Mouse (Mus musculus): ENCODE measurements around the gene Aox4. TPM values are rescaled to one million over a fixed set of nuclear protein-coding genes. Genes with fewer than 3 reads are reported as not detected.

The Aox4 gene
- polyA plus RNA-seq, 1 experiment: not detected

GRCm38 (mm10) chr1:58212805-58213204 lies 2.6 kb downstream of the Aox4 start:
- TF ChIP-seq POLR2A (IDR thresholded peaks at IDR 0.05; ENCODE audit: borderline replicate concordance, control insufficient read depth, low read depth, low read length): no peak
- no peak for TF ChIP-seq CTCF (IDR thresholded peaks at IDR 0.05; ENCODE audit: control insufficient read depth, insufficient read depth, low read length)
- WGBS: 54% methylated on average over 7 of the region's 7 CpGs
- no peak overlapping the region for H3K27ac ChIP-seq (ENCODE audit: control insufficient read depth, insufficient read depth, low read depth, low read length, poor library complexity)
- H3K4me3 ChIP-seq (replicated peaks; ENCODE audit: control insufficient read depth, low read depth, low read length): no peak overlapping the region
- H3K4me1 ChIP-seq (ENCODE audit: control insufficient read depth, insufficient read depth, low read length): no peaks in the 10 kb centered on the region; the same call in 1 of the 2 replicates

- Histone ChIP-seq H3K4me1 (ENCODE audit: control insufficient read depth, insufficient read depth, low read length) (no peaks in the 10 kb centered on the region; the same call in 1 of the 2 replicates), H3K4me3 (replicated peaks; ENCODE audit: control insufficient read depth, low read depth, low read length) (no peak overlapping the region), H3K27ac (ENCODE audit: control insufficient read depth, insufficient read depth, low read depth, low read length, poor library complexity) (no peak overlapping the region)
- 84% methylated on average over 5 of the region's 5 CpGs for WGBS
- TF ChIP-seq CTCF (IDR thresholded peaks at IDR 0.05; ENCODE audit: control insufficient read depth, insufficient read depth, low read length): no peak
- no peak for TF ChIP-seq POLR2A (IDR thresholded peaks at IDR 0.05; ENCODE audit: borderline replicate concordance, control insufficient read depth, low read depth, low read length)
These were observed 3.6 kb downstream of the Aox4 start for GRCm38 (mm10) chr1:58213838-58214237.

- WGBS: 68% methylated on average over 4 of the region's 4 CpGs
- TF ChIP-seq CTCF (IDR thresholded peaks at IDR 0.05; ENCODE audit: control insufficient read depth, insufficient read depth, low read length) (no peak), POLR2A (IDR thresholded peaks at IDR 0.05; ENCODE audit: borderline replicate concordance, control insufficient read depth, low read depth, low read length) (no peak)
- H3K4me1 ChIP-seq (ENCODE audit: control insufficient read depth, insufficient read depth, low read length): no peaks in the 10 kb centered on the region; the same call in 1 of the 2 replicates
- no peak overlapping the region for H3K27ac ChIP-seq (ENCODE audit: control insufficient read depth, insufficient read depth, low read depth, low read length, poor library complexity)
- no peak overlapping the region for H3K4me3 ChIP-seq (replicated peaks; ENCODE audit: control insufficient read depth, low read depth, low read length)
These were observed 5.2 kb downstream of the Aox4 start for GRCm38 (mm10) chr1:58215353-58215752.

- no peak for TF ChIP-seq POLR2A (IDR thresholded peaks at IDR 0.05; ENCODE audit: borderline replicate concordance, control insufficient read depth, low read depth, low read length)
- Histone ChIP-seq H3K4me3 (replicated peaks; ENCODE audit: control insufficient read depth, low read depth, low read length) (no peak overlapping the region), H3K27ac (ENCODE audit: control insufficient read depth, insufficient read depth, low read depth, low read length, poor library complexity) (no peak overlapping the region), H3K4me1 (ENCODE audit: control insufficient read depth, insufficient read depth, low read length) (no peaks in the 10 kb centered on the region; the same call in 1 of the 2 replicates)
- WGBS: 91% methylated on average over 7 of the region's 7 CpGs
These were observed 5.8 kb downstream of the Aox4 start for GRCm38 (mm10) chr1:58215956-58216532.

- H3K27ac ChIP-seq (ENCODE audit: control insufficient read depth, insufficient read depth, low read depth, low read length, poor library complexity): no peak overlapping the region
- no peak for TF ChIP-seq POLR2A (IDR thresholded peaks at IDR 0.05; ENCODE audit: borderline replicate concordance, control insufficient read depth, low read depth, low read length)
- TF ChIP-seq CTCF (IDR thresholded peaks at IDR 0.05; ENCODE audit: control insufficient read depth, insufficient read depth, low read length): no peak
- WGBS: 85% methylated on average over 6 of the region's 6 CpGs
- no peaks in the 10 kb centered on the region for H3K4me1 ChIP-seq (ENCODE audit: control insufficient read depth, insufficient read depth, low read length)
- no peak overlapping the region for H3K4me3 ChIP-seq (replicated peaks; ENCODE audit: control insufficient read depth, low read depth, low read length)
These were observed 10.9 kb downstream of the Aox4 start for GRCm38 (mm10) chr1:58221070-58221469.

- Histone ChIP-seq H3K4me1 (ENCODE audit: control insufficient read depth, insufficient read depth, low read length) (no peaks in the 10 kb centered on the region), H3K27ac (ENCODE audit: control insufficient read depth, insufficient read depth, low read depth, low read length, poor library complexity) (no peak overlapping the region), H3K4me3 (replicated peaks; ENCODE audit: control insufficient read depth, low read depth, low read length) (no peak overlapping the region)
- TF ChIP-seq CTCF (IDR thresholded peaks at IDR 0.05; ENCODE audit: control insufficient read depth, insufficient read depth, low read length): no peak
- TF ChIP-seq POLR2A (IDR thresholded peaks at IDR 0.05; ENCODE audit: borderline replicate concordance, control insufficient read depth, low read depth, low read length): no peak
- 79% methylated on average over 5 of the region's 5 CpGs for WGBS
These were observed 11.7 kb downstream of the Aox4 start for GRCm38 (mm10) chr1:58221879-58222278.

GRCm38 (mm10) chr1:58228086-58228485 lies 17.9 kb downstream of the Aox4 start:
- TF ChIP-seq CTCF (IDR thresholded peaks at IDR 0.05; ENCODE audit: control insufficient read depth, insufficient read depth, low read length): no peak
- no peak for TF ChIP-seq POLR2A (IDR thresholded peaks at IDR 0.05; ENCODE audit: borderline replicate concordance, control insufficient read depth, low read depth, low read length)
- Histone ChIP-seq H3K4me1 (ENCODE audit: control insufficient read depth, insufficient read depth, low read length) (no peaks in the 10 kb centered on the region; the same call in 1 of the 2 replicates), H3K4me3 (replicated peaks; ENCODE audit: control insufficient read depth, low read depth, low read length) (no peak overlapping the region), H3K27ac (ENCODE audit: control insufficient read depth, insufficient read depth, low read depth, low read length, poor library complexity) (no peak overlapping the region)
- WGBS: 72% methylated on average over 6 of the region's 6 CpGs

- TF ChIP-seq POLR2A (IDR thresholded peaks at IDR 0.05; ENCODE audit: borderline replicate concordance, control insufficient read depth, low read depth, low read length) (no peak), CTCF (IDR thresholded peaks at IDR 0.05; ENCODE audit: control insufficient read depth, insufficient read depth, low read length) (no peak)
- Histone ChIP-seq H3K4me1 (ENCODE audit: control insufficient read depth, insufficient read depth, low read length) (no peaks in the 10 kb centered on the region; the same call in 1 of the 2 replicates), H3K4me3 (replicated peaks; ENCODE audit: control insufficient read depth, low read depth, low read length) (no peak overlapping the region), H3K27ac (ENCODE audit: control insufficient read depth, insufficient read depth, low read depth, low read length, poor library complexity) (no peak overlapping the region)
These were observed 18.7 kb downstream of the Aox4 start for GRCm38 (mm10) chr1:58228916-58229315.

GRCm38 (mm10) chr1:58229774-58230173 lies 19.6 kb downstream of the Aox4 start:
- TF ChIP-seq CTCF (IDR thresholded peaks at IDR 0.05; ENCODE audit: control insufficient read depth, insufficient read depth, low read length) (no peak), POLR2A (IDR thresholded peaks at IDR 0.05; ENCODE audit: borderline replicate concordance, control insufficient read depth, low read depth, low read length) (no peak)
- 71% methylated on average over 4 of the region's 4 CpGs for WGBS
- no peaks in the 10 kb centered on the region; the same call in 1 of the 2 replicates for H3K4me1 ChIP-seq (ENCODE audit: control insufficient read depth, insufficient read depth, low read length)
- no peak overlapping the region for H3K27ac ChIP-seq (ENCODE audit: control insufficient read depth, insufficient read depth, low read depth, low read length, poor library complexity)
- H3K4me3 ChIP-seq (replicated peaks; ENCODE audit: control insufficient read depth, low read depth, low read length): no peak overlapping the region
